Mouse (Mus musculus): Measurements from ENCODE around the gene Cd200r3. TPM values are rescaled to one million over a fixed set of nuclear protein-coding genes. Genes with fewer than 3 reads are reported as not detected.
A peak's percentile ranks its signal among the peaks of the same experiment; 100 is the strongest.

Gene Cd200r3
- polyA plus RNA-seq, 1 experiment from 2014 or later = 0.98 TPM

DNA sequence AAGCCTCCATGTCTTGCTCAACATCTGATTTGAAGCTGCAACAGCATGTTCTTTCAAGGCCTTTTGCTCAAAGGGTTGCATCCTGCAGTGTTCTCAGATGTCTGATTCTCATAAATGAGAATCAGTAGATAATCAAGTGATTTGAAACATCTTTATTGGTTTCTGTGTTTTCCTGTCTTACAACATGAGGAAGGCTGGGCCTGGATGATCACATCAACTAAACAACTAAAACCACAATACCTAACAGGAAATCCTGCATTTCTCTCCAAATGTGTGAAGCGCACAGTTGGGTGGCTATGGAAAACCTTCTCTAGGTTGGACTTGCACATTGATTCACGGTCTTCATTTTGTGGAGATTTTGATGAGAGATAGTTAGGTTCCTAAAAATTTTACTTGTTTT, 75.4 kb downstream of the Cd200r3 start:
- no peak overlapping the region for H3K9ac ChIP-seq (ENCODE audit: low read depth, low read length)
- H3K27ac ChIP-seq (ENCODE audit: low read length) = no peak overlapping the region
- H3K36me3 ChIP-seq (ENCODE audit: control insufficient read depth, insufficient read depth) = no peaks in the 10 kb centered on the region
- WGBS (ENCODE audit: insufficient replicate concordance) = 47% methylated on average over 2 of the region's 2 CpGs
- H3K4me1 ChIP-seq (ENCODE audit: control insufficient read depth, low read depth, low read length) = no peaks in the 10 kb centered on the region
- no peaks in the 10 kb centered on the region for H3K27me3 ChIP-seq (ENCODE audit: control insufficient read depth, insufficient read depth, low read depth, low read length)
- H3K4me2 ChIP-seq (ENCODE audit: low read depth, low read length) = no peak overlapping the region
- no peak overlapping the region for H3K4me3 ChIP-seq (ENCODE audit: low read depth, low read length)
- no peak for ATAC-seq (ENCODE audit: low read depth)
- H3K9me3 ChIP-seq (replicated peaks; ENCODE audit: control insufficient read depth, low read length) = no peaks in the 10 kb centered on the region

DNA sequence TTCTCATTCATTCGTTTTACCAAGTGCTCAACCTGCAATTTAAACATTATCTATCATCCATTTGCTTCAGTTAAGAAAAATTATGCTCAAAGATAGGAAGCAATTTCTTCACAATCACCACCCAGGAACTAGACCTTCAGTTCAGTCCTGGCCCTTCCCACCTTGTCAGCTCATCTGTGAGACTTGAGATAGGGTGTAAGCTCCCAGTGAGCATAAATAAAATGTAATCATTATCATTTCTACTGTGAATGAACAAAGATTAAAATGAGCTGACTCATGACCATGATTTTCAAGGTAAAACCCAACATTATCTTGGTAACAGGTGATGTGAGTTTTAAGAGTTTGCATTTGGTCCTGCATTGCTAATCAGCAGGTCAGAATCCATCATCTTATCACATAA, 76.6 kb downstream of the Cd200r3 start:
- Histone ChIP-seq H3K9ac (ENCODE audit: low read depth, low read length) (no peak overlapping the region), H3K4me2 (ENCODE audit: low read depth, low read length) (no peak overlapping the region), H3K27me3 (ENCODE audit: control insufficient read depth, insufficient read depth, low read depth, low read length) (no peaks in the 10 kb centered on the region), H3K36me3 (ENCODE audit: control insufficient read depth, insufficient read depth) (no peaks in the 10 kb centered on the region), H3K4me1 (ENCODE audit: control insufficient read depth, low read depth, low read length) (no peaks in the 10 kb centered on the region; the same call in 1 of the 2 replicates), H3K27ac (ENCODE audit: low read length) (no peak overlapping the region), H3K4me3 (ENCODE audit: low read depth, low read length) (no peak overlapping the region), H3K9me3 (replicated peaks; ENCODE audit: control insufficient read depth, low read length) (no peaks in the 10 kb centered on the region)
- no peak for ATAC-seq (ENCODE audit: low read depth)
- 30% methylated on average over 1 of the region's 1 CpGs for WGBS (ENCODE audit: insufficient replicate concordance)

DNA sequence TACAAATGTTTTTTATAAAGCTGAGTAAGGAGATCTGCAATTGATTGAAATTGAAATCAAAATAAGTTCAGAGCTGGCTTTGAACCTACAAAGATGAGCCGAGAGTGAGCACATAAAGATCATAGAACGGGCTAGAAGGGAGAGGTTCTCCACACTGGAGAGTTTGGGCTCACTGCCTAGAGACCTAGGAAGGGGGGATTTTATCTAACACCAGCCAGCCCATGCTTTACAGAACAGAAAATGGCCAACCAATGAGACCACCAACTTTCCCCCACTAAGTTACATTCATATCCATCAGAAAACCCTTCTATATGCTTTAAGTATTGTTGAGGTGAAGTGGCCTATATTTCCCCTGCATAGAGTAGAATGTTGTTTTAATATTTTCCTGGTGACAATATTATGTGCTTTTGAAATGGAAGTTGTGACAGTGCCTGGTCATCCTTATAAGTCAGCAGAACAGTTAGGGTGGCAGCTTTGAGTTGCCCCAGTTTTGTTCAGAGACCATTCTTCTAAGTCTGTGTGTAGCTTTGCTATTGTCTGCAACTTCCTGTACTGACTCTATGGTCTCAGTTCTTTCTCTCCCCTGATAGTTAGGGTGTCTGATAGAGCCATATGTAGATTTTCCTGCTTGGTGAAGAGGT, 77.3 kb downstream of the Cd200r3 start:
- no peak for ATAC-seq (ENCODE audit: low read depth)
- H3K9ac ChIP-seq (ENCODE audit: low read depth, low read length) = no peak overlapping the region
- no peaks in the 10 kb centered on the region for H3K36me3 ChIP-seq (ENCODE audit: control insufficient read depth, insufficient read depth)
- no peaks in the 10 kb centered on the region for H3K9me3 ChIP-seq (replicated peaks; ENCODE audit: control insufficient read depth, low read length)
- H3K4me2 ChIP-seq (ENCODE audit: low read depth, low read length) = no peak overlapping the region
- 53% methylated on average over 2 of the region's 2 CpGs for WGBS (ENCODE audit: insufficient replicate concordance)
- no peaks in the 10 kb centered on the region for H3K27me3 ChIP-seq (ENCODE audit: control insufficient read depth, insufficient read depth, low read depth, low read length)
- H3K4me1 ChIP-seq (ENCODE audit: control insufficient read depth, low read depth, low read length) = peaks cover 2% of the 10 kb centered on the region; the same call in 1 of the 2 replicates
- no peak overlapping the region for H3K4me3 ChIP-seq (ENCODE audit: low read depth, low read length)
- no peak overlapping the region for H3K27ac ChIP-seq (ENCODE audit: low read length)

DNA sequence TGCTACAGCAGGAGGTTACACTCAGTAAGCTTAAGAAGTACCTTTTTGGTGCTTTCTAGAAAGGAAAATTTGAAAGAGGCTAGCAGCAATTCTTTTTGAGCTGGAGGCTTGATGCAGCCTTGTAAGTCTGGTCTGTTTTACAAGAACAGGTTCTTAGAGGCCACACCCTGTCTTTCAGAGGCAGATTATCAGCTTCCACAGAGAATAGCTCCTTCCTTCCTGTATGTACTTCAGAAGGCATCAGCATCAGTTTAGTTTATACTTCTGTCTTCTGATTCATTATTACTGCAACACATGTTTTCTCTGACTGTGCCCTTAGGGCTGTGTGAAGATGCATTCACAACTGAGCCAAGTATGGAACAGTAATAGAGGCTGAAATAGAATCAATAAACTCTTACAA, 78.0 kb downstream of the Cd200r3 start:
- Histone ChIP-seq H3K4me2 (ENCODE audit: low read depth, low read length) (no peak overlapping the region), H3K27ac (ENCODE audit: low read length) (no peak overlapping the region), H3K4me3 (ENCODE audit: low read depth, low read length) (no peak overlapping the region), H3K4me1 (ENCODE audit: control insufficient read depth, low read depth, low read length) (peaks cover 2% of the 10 kb centered on the region; the same call in 1 of the 2 replicates), H3K36me3 (ENCODE audit: control insufficient read depth, insufficient read depth) (no peaks in the 10 kb centered on the region), H3K9ac (ENCODE audit: low read depth, low read length) (no peak overlapping the region), H3K9me3 (replicated peaks; ENCODE audit: control insufficient read depth, low read length) (no peaks in the 10 kb centered on the region), H3K27me3 (ENCODE audit: control insufficient read depth, insufficient read depth, low read depth, low read length) (no peaks in the 10 kb centered on the region)
- ATAC-seq (ENCODE audit: low read depth) = no peak

DNA sequence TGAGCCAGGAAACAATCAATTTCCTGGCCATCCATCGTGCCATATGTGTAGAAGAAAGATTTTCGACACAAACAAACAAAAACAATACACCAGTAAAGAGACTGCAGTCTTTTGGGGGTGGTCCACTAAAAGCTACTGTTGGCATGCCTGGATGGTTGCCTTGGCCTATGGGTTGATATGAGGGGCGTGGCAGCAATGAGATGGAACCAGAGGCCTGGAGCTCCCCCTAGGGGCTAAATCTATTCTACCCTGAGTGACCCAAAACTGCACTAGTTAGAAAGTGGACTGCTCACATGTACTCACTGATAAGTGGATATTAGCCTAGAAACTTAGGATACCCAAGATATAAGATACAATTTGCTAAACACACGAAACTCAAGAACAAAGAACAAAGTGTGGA, 80.4 kb downstream of the Cd200r3 start:
- H3K4me3 ChIP-seq (ENCODE audit: low read depth, low read length) = no peak overlapping the region
- H3K4me1 ChIP-seq (ENCODE audit: control insufficient read depth, low read depth, low read length) = peaks cover 2% of the 10 kb centered on the region; the same call in 1 of the 2 replicates
- H3K4me2 ChIP-seq (ENCODE audit: low read depth, low read length) = no peak overlapping the region
- H3K9ac ChIP-seq (ENCODE audit: low read depth, low read length) = no peak overlapping the region
- H3K27me3 ChIP-seq (ENCODE audit: control insufficient read depth, insufficient read depth, low read depth, low read length) = no peaks in the 10 kb centered on the region
- ATAC-seq (ENCODE audit: low read depth) = peak; percentile 65
- 18% methylated on average over 4 of the region's 4 CpGs for WGBS (ENCODE audit: insufficient replicate concordance)
- H3K27ac ChIP-seq (ENCODE audit: low read length) = no peak overlapping the region
- H3K36me3 ChIP-seq (ENCODE audit: control insufficient read depth, insufficient read depth) = no peaks in the 10 kb centered on the region
- no peaks in the 10 kb centered on the region for H3K9me3 ChIP-seq (replicated peaks; ENCODE audit: control insufficient read depth, low read length)

DNA sequence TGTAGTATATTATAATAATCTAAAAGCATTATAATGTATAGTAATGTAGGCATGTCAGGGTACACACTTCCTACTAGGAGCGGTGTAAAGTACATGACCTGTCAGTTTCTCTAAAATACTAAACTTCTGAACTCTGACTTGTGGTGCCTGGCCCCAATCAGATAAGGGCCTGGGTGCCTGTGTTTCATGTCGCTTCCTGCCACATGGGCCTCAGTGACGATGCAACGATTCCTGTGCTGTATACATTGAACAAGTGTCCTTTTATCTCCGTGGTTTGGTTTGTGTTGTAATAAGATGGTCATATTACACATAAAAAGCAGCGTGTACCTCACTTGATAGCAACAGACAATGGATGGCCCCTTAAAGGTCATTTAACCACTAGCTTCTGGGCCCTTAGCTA, 81.8 kb downstream of the Cd200r3 start:
- no peaks in the 10 kb centered on the region for H3K36me3 ChIP-seq (ENCODE audit: control insufficient read depth, insufficient read depth)
- no peak overlapping the region for H3K9ac ChIP-seq (ENCODE audit: low read depth, low read length)
- H3K27me3 ChIP-seq (ENCODE audit: control insufficient read depth, insufficient read depth, low read depth, low read length) = no peaks in the 10 kb centered on the region
- peak overlapping the region; percentile 12; the same call in 1 of the 2 replicates for H3K27ac ChIP-seq (ENCODE audit: low read length)
- 12% methylated on average over 6 of the region's 6 CpGs for WGBS (ENCODE audit: insufficient replicate concordance)
- ATAC-seq (ENCODE audit: low read depth) = peak; percentile 83
- no peaks in the 10 kb centered on the region for H3K9me3 ChIP-seq (replicated peaks; ENCODE audit: control insufficient read depth, low read length)
- no peak overlapping the region; the same call in 1 of the 2 replicates for H3K4me2 ChIP-seq (ENCODE audit: low read depth, low read length)
- H3K4me3 ChIP-seq (ENCODE audit: low read depth, low read length) = no peak overlapping the region
- H3K4me1 ChIP-seq (ENCODE audit: control insufficient read depth, low read depth, low read length) = peaks cover 2% of the 10 kb centered on the region; the same call in 1 of the 2 replicates

DNA sequence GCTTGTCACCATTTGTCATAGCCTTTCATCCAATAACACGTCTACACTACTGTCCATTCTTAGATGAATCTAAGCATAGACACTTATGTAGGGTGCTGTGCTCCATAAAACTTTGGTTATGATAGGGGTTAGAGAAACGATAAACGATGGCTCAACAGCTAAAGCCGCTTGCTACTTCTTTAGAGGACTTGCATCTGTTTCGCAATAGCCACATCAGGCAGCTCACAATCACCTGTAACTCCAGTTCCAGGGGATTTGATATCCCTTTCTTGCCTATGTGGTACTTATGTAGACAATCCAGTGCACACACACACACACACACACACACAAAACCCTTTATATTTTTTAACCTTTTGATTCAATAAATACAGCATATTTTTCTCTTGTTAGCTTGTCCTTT, 85.6 kb downstream of the Cd200r3 start:
- Histone ChIP-seq H3K4me1 (ENCODE audit: control insufficient read depth, low read depth, low read length) (peaks cover 2% of the 10 kb centered on the region; the same call in 1 of the 2 replicates), H3K27me3 (ENCODE audit: control insufficient read depth, insufficient read depth, low read depth, low read length) (no peaks in the 10 kb centered on the region), H3K9ac (ENCODE audit: low read depth, low read length) (no peak overlapping the region), H3K9me3 (replicated peaks; ENCODE audit: control insufficient read depth, low read length) (no peaks in the 10 kb centered on the region), H3K27ac (ENCODE audit: low read length) (no peak overlapping the region), H3K4me3 (ENCODE audit: low read depth, low read length) (no peak overlapping the region), H3K36me3 (ENCODE audit: control insufficient read depth, insufficient read depth) (no peaks in the 10 kb centered on the region), H3K4me2 (ENCODE audit: low read depth, low read length) (no peak overlapping the region)
- 69% methylated on average over 5 of the region's 5 CpGs for WGBS (ENCODE audit: insufficient replicate concordance)
- no peak for ATAC-seq (ENCODE audit: low read depth)

DNA sequence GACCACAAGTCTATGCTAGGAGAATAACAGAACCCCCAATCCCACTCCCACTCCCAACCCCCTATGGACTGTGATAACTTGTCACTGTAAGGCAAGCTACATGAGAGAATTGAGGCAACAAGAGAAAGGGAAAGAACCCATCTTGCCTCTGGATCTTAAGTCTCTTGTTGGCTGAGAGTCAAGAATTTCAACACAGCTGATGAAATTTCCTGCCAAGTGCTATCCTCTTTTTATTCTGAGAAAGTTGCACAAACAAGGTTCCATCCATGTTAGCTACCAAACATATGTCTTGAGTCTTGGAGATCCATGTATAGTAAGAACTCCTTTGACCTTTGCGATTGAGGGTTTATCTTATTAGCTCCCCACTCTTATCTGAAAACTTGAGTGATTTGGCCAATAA, 86.0 kb downstream of the Cd200r3 start:
- Histone ChIP-seq H3K27me3 (ENCODE audit: control insufficient read depth, insufficient read depth, low read depth, low read length) (no peaks in the 10 kb centered on the region), H3K4me1 (ENCODE audit: control insufficient read depth, low read depth, low read length) (peaks cover 2% of the 10 kb centered on the region; the same call in 1 of the 2 replicates), H3K9ac (ENCODE audit: low read depth, low read length) (no peak overlapping the region), H3K9me3 (replicated peaks; ENCODE audit: control insufficient read depth, low read length) (no peaks in the 10 kb centered on the region), H3K4me3 (ENCODE audit: low read depth, low read length) (no peak overlapping the region), H3K27ac (ENCODE audit: low read length) (no peak overlapping the region), H3K4me2 (ENCODE audit: low read depth, low read length) (no peak overlapping the region), H3K36me3 (ENCODE audit: control insufficient read depth, insufficient read depth) (no peaks in the 10 kb centered on the region)
- 83% methylated on average over 1 of the region's 1 CpGs for WGBS (ENCODE audit: insufficient replicate concordance)
- ATAC-seq (ENCODE audit: low read depth) = no peak

DNA sequence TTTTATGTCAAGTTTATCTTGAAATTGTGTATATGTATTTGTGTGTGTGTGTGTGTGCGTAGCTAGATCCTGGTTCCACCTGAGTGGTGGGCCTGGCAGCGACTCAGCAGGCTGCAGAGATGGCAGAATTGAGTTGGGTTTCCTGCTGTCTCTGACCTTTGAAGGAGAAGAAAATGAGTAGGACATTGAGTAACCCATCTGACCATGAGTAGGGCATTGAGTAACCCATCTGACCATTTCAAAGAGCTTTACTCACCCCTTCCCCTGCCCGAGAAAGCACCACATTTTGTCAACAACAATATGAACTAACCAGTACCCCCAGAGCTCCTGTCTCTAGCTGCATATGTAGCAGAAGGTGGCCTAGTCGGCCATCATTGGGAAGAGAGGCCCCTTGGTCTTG, 86.6 kb downstream of the Cd200r3 start:
- H3K27ac ChIP-seq (ENCODE audit: low read length) = no peak overlapping the region
- no peaks in the 10 kb centered on the region for H3K9me3 ChIP-seq (replicated peaks; ENCODE audit: control insufficient read depth, low read length)
- 60% methylated on average over 4 of the region's 4 CpGs for WGBS (ENCODE audit: insufficient replicate concordance)
- peaks cover 2% of the 10 kb centered on the region; the same call in 1 of the 2 replicates for H3K4me1 ChIP-seq (ENCODE audit: control insufficient read depth, low read depth, low read length)
- H3K9ac ChIP-seq (ENCODE audit: low read depth, low read length) = no peak overlapping the region
- H3K4me2 ChIP-seq (ENCODE audit: low read depth, low read length) = no peak overlapping the region
- no peaks in the 10 kb centered on the region for H3K36me3 ChIP-seq (ENCODE audit: control insufficient read depth, insufficient read depth)
- 0 out of 2 replicates have a peak, but pooled peaks have one; percentile 11 for ATAC-seq (ENCODE audit: low read depth)
- H3K27me3 ChIP-seq (ENCODE audit: control insufficient read depth, insufficient read depth, low read depth, low read length) = no peaks in the 10 kb centered on the region
- H3K4me3 ChIP-seq (ENCODE audit: low read depth, low read length) = no peak overlapping the region
